Mouse (Mus musculus) spleen, adult 2 months (tissue): ENCODE measurements around the gene Trnt1.

ENCODE experiments used
- CTCF ChIP-seq: fragments of 200-500 bp; IDR thresholded peaks from 2 replicates; pipeline ENCODE4 v1.5.1; 2011; ENCODE audit warnings: mild to moderate bottlenecking, inconsistent platforms; ENCODE audit not compliant: insufficient read depth, insufficient read length, insufficient replicate concordance; ENCODE audit errors: extremely low read depth
- POLR2A ChIP-seq: fragments of 200-500 bp; IDR thresholded peaks from 2 replicates; pipeline ENCODE4 v1.6.1; 2011; ENCODE audit warnings: low read depth, low read length, inconsistent platforms

DNA sequence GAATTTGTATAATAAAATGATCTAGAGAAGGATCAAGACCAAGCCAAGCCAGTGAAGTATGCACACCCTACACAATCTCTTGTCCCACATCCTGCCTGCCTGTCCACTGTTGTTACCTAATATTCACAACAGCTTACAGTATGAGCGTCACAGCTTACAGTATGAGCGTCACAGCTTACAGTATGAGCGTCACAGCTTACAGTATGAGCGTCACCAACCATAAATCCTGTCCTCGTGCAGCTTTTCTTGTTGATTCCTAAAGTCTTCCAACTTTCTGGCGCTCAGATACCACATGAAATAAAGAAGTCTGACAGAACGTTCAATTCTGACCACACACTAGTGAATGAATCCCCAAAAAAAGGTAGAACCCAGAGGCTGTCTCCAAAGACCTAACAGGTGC is 24.2 kb downstream of the Trnt1 start:
- TF ChIP-seq CTCF, result no peak
- TF ChIP-seq POLR2A, result no peak
